Mouse (Mus musculus): ENCODE results near the gene Cep131.

GRCm38 (mm10) chr11:120072986-120073647 is 13.5 kb downstream of the Cep131 start:
- TF ChIP-seq POLR2A (IDR thresholded peaks at IDR 0.05; ENCODE audit: borderline replicate concordance, low read depth, low read length) = no peak
- no peak for TF ChIP-seq CTCF (IDR thresholded peaks at IDR 0.05; ENCODE audit: low read depth, low read length)

Measured in bone marrow macrophage, adult 2 months (primary cell).